Mouse (Mus musculus) embryo, embryonic 11.5 days (tissue): ENCODE measurements around the gene Ankrd6.

Experiments
- DNase-seq: peaks from one replicate; pipeline ENCODE4 v3.0.0-alpha.2; 2012; ENCODE audit warnings: low read depth, low spot score

Ankrd6 gene

DNA sequence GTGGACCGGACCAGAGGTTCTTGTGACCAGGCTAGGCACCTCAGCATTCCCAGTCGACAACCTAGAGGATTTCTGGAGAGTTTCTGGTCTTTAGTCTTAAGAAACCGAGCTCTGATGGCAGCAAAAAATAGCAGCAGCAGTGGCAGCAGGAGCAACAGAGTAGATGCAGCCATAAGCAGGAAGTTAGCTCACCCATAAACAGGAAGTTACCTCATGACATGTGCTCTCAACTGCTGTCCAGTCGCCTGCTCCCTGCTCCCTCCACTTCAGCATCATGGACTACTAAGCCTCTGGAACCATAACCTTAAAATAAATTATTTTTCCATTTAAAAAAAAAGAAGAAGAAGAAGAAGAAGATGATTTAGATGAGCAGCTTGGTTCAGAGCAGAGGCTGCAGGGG lies 161.6 kb downstream of the Ankrd6 start:
- no peak for DNase-seq

DNA sequence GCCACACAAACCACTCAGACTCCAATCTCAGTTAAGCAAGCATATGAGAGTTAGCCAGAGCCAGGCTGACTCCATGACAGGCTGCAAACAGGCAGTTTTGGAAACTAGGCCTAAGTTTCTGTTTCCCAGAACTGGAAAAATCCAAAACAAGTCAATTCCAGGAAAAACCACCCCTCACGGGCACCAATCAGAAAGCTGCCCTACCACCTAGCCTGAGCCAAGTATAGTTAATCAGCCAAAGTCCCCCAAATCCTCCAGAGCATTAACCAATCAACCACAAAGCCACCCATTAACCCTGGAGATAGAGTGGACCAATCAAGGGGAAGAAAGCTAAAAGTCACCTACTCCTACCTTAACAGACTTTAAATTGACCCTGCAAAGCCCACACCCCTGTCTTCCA lies 163.5 kb downstream of the Ankrd6 start:
- no peak for DNase-seq

DNA sequence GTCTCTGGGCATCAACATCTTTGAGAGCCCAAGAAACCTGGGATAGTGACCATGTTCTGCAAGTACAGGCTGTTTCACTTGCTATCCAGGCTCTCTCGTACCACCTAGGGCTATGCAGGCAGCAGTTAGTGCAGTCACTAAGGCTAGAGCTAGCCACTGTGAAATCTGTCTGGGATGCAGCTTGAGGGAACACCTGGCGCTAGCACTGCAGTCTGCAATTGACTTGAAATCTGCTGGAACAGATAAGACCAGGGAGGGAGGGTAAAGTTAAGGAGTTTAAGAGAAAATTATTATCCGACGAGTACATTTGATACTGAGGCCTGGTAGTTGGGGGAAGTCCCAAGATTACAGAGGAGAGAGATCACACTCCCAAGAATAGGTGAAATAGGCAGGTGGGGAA lies 170.6 kb downstream of the Ankrd6 start:
- no peak for DNase-seq

DNA sequence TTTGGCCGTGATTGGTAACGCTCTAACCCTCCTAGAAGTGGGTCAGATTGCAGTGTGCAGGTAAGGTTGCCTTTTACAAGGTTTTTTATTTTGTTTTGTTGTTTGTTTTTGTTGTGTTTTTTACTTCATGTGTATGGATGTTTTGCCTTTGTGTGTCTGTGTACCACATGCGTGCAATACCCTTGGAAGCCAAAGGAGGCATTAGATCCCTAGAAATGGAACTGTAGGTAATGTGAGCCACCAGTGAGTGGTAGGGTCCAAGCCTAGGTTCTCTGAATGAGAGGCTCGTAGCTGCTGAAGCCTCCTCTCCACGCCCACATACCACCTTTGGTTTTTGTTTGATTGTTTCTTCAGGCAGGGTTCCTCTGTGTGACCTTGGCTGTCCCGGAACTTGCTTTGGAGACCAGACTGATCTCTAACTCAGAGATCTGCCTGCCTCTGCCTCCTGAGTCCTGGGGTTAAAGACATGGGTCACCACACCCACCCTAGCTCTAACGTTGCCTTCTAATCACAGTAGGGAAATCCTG lies 180.3 kb downstream of the Ankrd6 start:
- DNase-seq, result no peak

DNA sequence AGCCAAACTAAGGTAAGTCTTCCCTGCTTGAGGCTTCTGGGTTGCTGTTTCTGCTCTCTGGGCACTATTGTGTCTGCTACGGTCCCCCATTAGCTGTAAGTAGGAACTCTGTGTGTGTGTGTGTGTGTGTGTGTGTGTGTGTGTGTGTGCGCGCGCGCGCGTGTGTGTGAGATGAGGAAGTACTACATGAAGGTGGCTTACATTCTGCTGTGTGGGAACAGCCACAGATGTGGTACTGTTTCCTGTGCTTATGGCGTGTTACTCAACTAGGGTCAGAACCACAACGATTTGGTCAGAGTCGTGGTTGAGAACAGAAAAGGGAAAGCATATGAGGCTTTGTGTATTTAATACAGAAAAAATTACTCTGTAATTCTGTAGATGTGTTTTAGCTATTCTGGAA lies 182.6 kb downstream of the Ankrd6 start:
- DNase-seq, result no peak

DNA sequence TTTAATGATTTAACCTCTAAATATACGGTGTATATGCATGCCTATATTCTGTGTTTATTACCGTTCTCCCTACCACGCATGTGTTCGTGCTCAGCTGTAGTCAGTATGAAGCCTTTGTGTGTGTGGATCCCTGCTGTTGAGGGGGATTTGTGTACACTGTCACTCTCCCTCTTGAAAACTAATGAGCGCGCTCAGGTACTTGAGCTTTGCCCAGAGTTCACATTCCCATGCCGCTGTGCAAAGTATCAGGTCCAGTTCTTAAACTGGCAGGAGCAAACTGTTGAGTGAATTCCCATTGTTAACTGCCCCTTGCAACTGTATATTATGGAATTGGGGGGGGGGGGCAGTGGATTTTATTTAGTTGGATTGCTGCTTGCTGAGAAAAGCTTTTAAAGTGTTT lies 183.2 kb downstream of the Ankrd6 start:
- no peak for DNase-seq

DNA sequence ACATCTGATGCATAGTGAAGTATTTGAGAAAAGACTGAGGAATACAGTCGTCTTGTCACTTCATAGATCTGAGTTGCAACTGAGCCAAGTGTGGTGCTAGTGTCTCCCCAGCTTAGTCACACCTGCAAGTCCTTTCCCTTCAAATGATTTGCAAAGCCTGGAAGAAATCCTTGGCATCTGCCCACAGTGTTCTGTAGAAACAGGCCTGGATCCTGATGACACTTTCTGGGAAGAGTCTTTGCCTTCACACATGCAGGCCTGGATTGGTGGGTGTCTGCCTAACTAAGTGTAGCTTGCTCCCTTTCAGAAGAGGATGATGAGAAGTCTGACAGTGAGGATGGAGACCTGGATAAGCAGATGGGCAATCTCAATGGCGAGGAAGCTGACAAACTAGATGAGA lies 193.2 kb downstream of the Ankrd6 start:
- no peak for DNase-seq
